Mouse (Mus musculus) CH12.LX (cell line): ENCODE results near the gene Fam186b.

Experiments used
- JUND ChIP-seq: conservative IDR thresholded peaks from 2 replicates; pipeline ENCODE4 v1.6.1; 2011; ENCODE audit warnings: low read depth, low read length, improper control_type of control experiment
- UBTF ChIP-seq: IDR thresholded peaks from 2 replicates; pipeline ENCODE4 v1.6.1; 2012; ENCODE audit warnings: low read depth, mild to moderate bottlenecking, inconsistent platforms, low read length, improper control_type of control experiment, moderate library complexity
- USF1 ChIP-seq: IDR thresholded peaks from 2 replicates; pipeline ENCODE4 v1.6.1; 2014; ENCODE audit warnings: low read depth, mild to moderate bottlenecking, inconsistent platforms, low read length, improper control_type of control experiment
- ZNF384 ChIP-seq: IDR thresholded peaks from 2 replicates; pipeline ENCODE4 v1.6.1; 2012; ENCODE audit warnings: low read depth, low read length, improper control_type of control experiment, inconsistent platforms

- TF ChIP-seq UBTF (no peak), JUND (no peak), USF1 (no peak), ZNF384 (no peak)
These were observed 23.8 kb upstream of the Fam186b start for GRCm38 (mm10) chr15:99319411-99319871.
